Mouse (Mus musculus): ENCODE measurements around the gene Ccdc181. TPM values are rescaled to one million over a fixed set of nuclear protein-coding genes. Genes with fewer than 3 reads are reported as not detected.

The Ccdc181 gene
- polyA plus RNA-seq, 1 experiment from 2014 or later, result 9.7 TPM

GRCm38 (mm10) chr1:164250391-164251150 lies 24.8 kb upstream of the Ccdc181 start:
- no peaks in the 10 kb centered on the region for H3K9me3 ChIP-seq (replicated peaks)
- peak overlapping the region; percentile 76; the same call in 1 of the 2 replicates for H3K9ac ChIP-seq
- ATAC-seq (ENCODE audit: insufficient number of reproducible peaks, low FRiP score), result no peak
- H3K36me3 ChIP-seq, result no peaks in the 10 kb centered on the region
- no peaks in the 10 kb centered on the region for H3K27me3 ChIP-seq (replicated peaks)
- peak overlapping the region; percentile 84 for H3K4me2 ChIP-seq
- peaks cover 29% of the 10 kb centered on the region for H3K4me1 ChIP-seq (replicated peaks)
- H3K27ac ChIP-seq (ENCODE audit: poor library complexity, severe bottlenecking), result no peak overlapping the region
- WGBS, result 58% methylated on average over 8 of the region's 8 CpGs
- peak overlapping the region; percentile 63 for H3K4me3 ChIP-seq

- H3K9ac ChIP-seq, result no peak overlapping the region
- no peak for ATAC-seq (ENCODE audit: insufficient number of reproducible peaks, low FRiP score)
- no peak overlapping the region for H3K4me2 ChIP-seq
- 78% methylated on average over 1 of the region's 1 CpGs for whole genome bisulfite sequencing
- no peaks in the 10 kb centered on the region for H3K36me3 ChIP-seq
- H3K4me3 ChIP-seq, result no peak overlapping the region
- H3K4me1 ChIP-seq (replicated peaks), result peaks cover 29% of the 10 kb centered on the region
- no peak overlapping the region for H3K27ac ChIP-seq (ENCODE audit: poor library complexity, severe bottlenecking)
- H3K27me3 ChIP-seq (replicated peaks), result no peaks in the 10 kb centered on the region
- no peaks in the 10 kb centered on the region for H3K9me3 ChIP-seq (replicated peaks)
Measured at GRCm38 (mm10) chr1:164251438-164251837, 23.9 kb upstream of the Ccdc181 start.

GRCm38 (mm10) chr1:164252551-164252950 lies 22.8 kb upstream of the Ccdc181 start:
- no peak overlapping the region for H3K4me2 ChIP-seq
- no peak overlapping the region for H3K27ac ChIP-seq (ENCODE audit: poor library complexity, severe bottlenecking)
- H3K9ac ChIP-seq, result no peak overlapping the region
- peaks cover 26% of the 10 kb centered on the region for H3K4me1 ChIP-seq (replicated peaks)
- ATAC-seq (ENCODE audit: insufficient number of reproducible peaks, low FRiP score), result no peak
- H3K9me3 ChIP-seq (replicated peaks), result no peaks in the 10 kb centered on the region
- H3K36me3 ChIP-seq, result peaks cover 10% of the 10 kb centered on the region
- no peaks in the 10 kb centered on the region for H3K27me3 ChIP-seq (replicated peaks)
- no peak overlapping the region for H3K4me3 ChIP-seq
- 68% methylated on average over 5 of the region's 5 CpGs for WGBS

- H3K4me2 ChIP-seq, result no peak overlapping the region
- WGBS, result 64% methylated on average over 3 of the region's 3 CpGs
- peaks cover 25% of the 10 kb centered on the region for H3K4me1 ChIP-seq (replicated peaks)
- no peak overlapping the region for H3K4me3 ChIP-seq
- no peaks in the 10 kb centered on the region for H3K9me3 ChIP-seq (replicated peaks)
- H3K27me3 ChIP-seq (replicated peaks), result no peaks in the 10 kb centered on the region
- H3K27ac ChIP-seq (ENCODE audit: poor library complexity, severe bottlenecking), result no peak overlapping the region
- H3K36me3 ChIP-seq, result peaks cover 10% of the 10 kb centered on the region
- H3K9ac ChIP-seq, result no peak overlapping the region
- ATAC-seq (ENCODE audit: insufficient number of reproducible peaks, low FRiP score), result no peak
Measured at GRCm38 (mm10) chr1:164254836-164255235, 20.5 kb upstream of the Ccdc181 start.

GRCm38 (mm10) chr1:164260171-164261028 lies 15.0 kb upstream of the Ccdc181 start:
- ATAC-seq (ENCODE audit: insufficient number of reproducible peaks, low FRiP score), result no peak
- Histone ChIP-seq H3K9me3 (replicated peaks) (no peaks in the 10 kb centered on the region), H3K4me3 (no peak overlapping the region), H3K9ac (no peak overlapping the region), H3K27me3 (replicated peaks) (no peaks in the 10 kb centered on the region), H3K27ac (ENCODE audit: poor library complexity, severe bottlenecking) (no peak overlapping the region), H3K36me3 (peaks cover 35% of the 10 kb centered on the region), H3K4me2 (no peak overlapping the region), H3K4me1 (replicated peaks) (0 out of 2 replicates have a peak, but pooled peaks cover 6% of the 10 kb centered on the region)
- WGBS, result 83% methylated on average over 16 of the region's 16 CpGs

GRCm38 (mm10) chr1:164261553-164261952 lies 13.8 kb upstream of the Ccdc181 start:
- no peak for ATAC-seq (ENCODE audit: insufficient number of reproducible peaks, low FRiP score)
- Histone ChIP-seq H3K4me3 (no peak overlapping the region), H3K27me3 (replicated peaks) (no peaks in the 10 kb centered on the region), H3K4me2 (no peak overlapping the region), H3K36me3 (peaks cover 35% of the 10 kb centered on the region), H3K9ac (no peak overlapping the region), H3K27ac (ENCODE audit: poor library complexity, severe bottlenecking) (no peak overlapping the region), H3K4me1 (replicated peaks) (0 out of 2 replicates have a peak, but pooled peaks cover 6% of the 10 kb centered on the region), H3K9me3 (replicated peaks) (no peaks in the 10 kb centered on the region)
- 85% methylated on average over 7 of the region's 7 CpGs for WGBS

GRCm38 (mm10) chr1:164270941-164271340 lies 4.4 kb upstream of the Ccdc181 start:
- Histone ChIP-seq H3K9me3 (replicated peaks) (no peaks in the 10 kb centered on the region), H3K4me3 (no peak overlapping the region), H3K4me1 (replicated peaks) (no peaks in the 10 kb centered on the region), H3K27ac (ENCODE audit: poor library complexity, severe bottlenecking) (no peak overlapping the region), H3K36me3 (no peaks in the 10 kb centered on the region), H3K9ac (no peak overlapping the region), H3K4me2 (no peak overlapping the region), H3K27me3 (replicated peaks) (no peaks in the 10 kb centered on the region)
- no peak for ATAC-seq (ENCODE audit: insufficient number of reproducible peaks, low FRiP score)
- 84% methylated on average over 7 of the region's 7 CpGs for WGBS

GRCm38 (mm10) chr1:164273659-164274058 lies 1.7 kb upstream of the Ccdc181 start:
- no peak overlapping the region for H3K9ac ChIP-seq
- WGBS, result 59% methylated on average over 6 of the region's 6 CpGs
- H3K4me2 ChIP-seq, result no peak overlapping the region
- no peaks in the 10 kb centered on the region for H3K27me3 ChIP-seq (replicated peaks)
- no peaks in the 10 kb centered on the region for H3K36me3 ChIP-seq
- no peak overlapping the region for H3K27ac ChIP-seq (ENCODE audit: poor library complexity, severe bottlenecking)
- no peak overlapping the region for H3K4me3 ChIP-seq
- ATAC-seq (ENCODE audit: insufficient number of reproducible peaks, low FRiP score), result no peak
- H3K9me3 ChIP-seq (replicated peaks), result no peaks in the 10 kb centered on the region
- no peaks in the 10 kb centered on the region for H3K4me1 ChIP-seq (replicated peaks)

GRCm38 (mm10) chr1:164276552-164276951 lies 1.2 kb downstream of the Ccdc181 start:
- H3K36me3 ChIP-seq, result 0 out of 2 replicates have a peak, but pooled peaks cover 3% of the 10 kb centered on the region
- ATAC-seq (ENCODE audit: insufficient number of reproducible peaks, low FRiP score), result no peak
- H3K27ac ChIP-seq (ENCODE audit: poor library complexity, severe bottlenecking), result no peak overlapping the region
- no peaks in the 10 kb centered on the region for H3K9me3 ChIP-seq (replicated peaks)
- no peaks in the 10 kb centered on the region for H3K27me3 ChIP-seq (replicated peaks)
- H3K4me2 ChIP-seq, result no peak overlapping the region
- no peaks in the 10 kb centered on the region for H3K4me1 ChIP-seq (replicated peaks)
- H3K4me3 ChIP-seq, result no peak overlapping the region
- H3K9ac ChIP-seq, result no peak overlapping the region
- WGBS, result 85% methylated on average over 3 of the region's 3 CpGs

- Histone ChIP-seq H3K36me3 (peaks cover 5% of the 10 kb centered on the region; the same call in 1 of the 2 replicates), H3K4me1 (replicated peaks) (no peaks in the 10 kb centered on the region), H3K27ac (ENCODE audit: poor library complexity, severe bottlenecking) (no peak overlapping the region), H3K9ac (no peak overlapping the region), H3K4me2 (no peak overlapping the region), H3K27me3 (replicated peaks) (no peaks in the 10 kb centered on the region), H3K4me3 (no peak overlapping the region), H3K9me3 (replicated peaks) (no peaks in the 10 kb centered on the region)
- WGBS, result 56% methylated on average over 4 of the region's 4 CpGs
- ATAC-seq (ENCODE audit: insufficient number of reproducible peaks, low FRiP score), result no peak
Measured at GRCm38 (mm10) chr1:164279332-164279731, 3.9 kb downstream of the Ccdc181 start.

- Histone ChIP-seq H3K9me3 (replicated peaks) (no peaks in the 10 kb centered on the region), H3K27ac (ENCODE audit: poor library complexity, severe bottlenecking) (no peak overlapping the region), H3K27me3 (replicated peaks) (no peaks in the 10 kb centered on the region), H3K9ac (no peak overlapping the region), H3K4me1 (replicated peaks) (0 out of 2 replicates have a peak, but pooled peaks cover 3% of the 10 kb centered on the region), H3K36me3 (peaks cover 7% of the 10 kb centered on the region), H3K4me3 (no peak overlapping the region), H3K4me2 (no peak overlapping the region)
- no peak for ATAC-seq (ENCODE audit: insufficient number of reproducible peaks, low FRiP score)
- 93% methylated on average over 3 of the region's 3 CpGs for WGBS
Measured at GRCm38 (mm10) chr1:164284007-164284406, 8.6 kb downstream of the Ccdc181 start.

All from heart, embryonic 12.5 days (tissue).